22 mouse cellular contexts compared by ENCODE assay signal in the genomic region with DNA sequence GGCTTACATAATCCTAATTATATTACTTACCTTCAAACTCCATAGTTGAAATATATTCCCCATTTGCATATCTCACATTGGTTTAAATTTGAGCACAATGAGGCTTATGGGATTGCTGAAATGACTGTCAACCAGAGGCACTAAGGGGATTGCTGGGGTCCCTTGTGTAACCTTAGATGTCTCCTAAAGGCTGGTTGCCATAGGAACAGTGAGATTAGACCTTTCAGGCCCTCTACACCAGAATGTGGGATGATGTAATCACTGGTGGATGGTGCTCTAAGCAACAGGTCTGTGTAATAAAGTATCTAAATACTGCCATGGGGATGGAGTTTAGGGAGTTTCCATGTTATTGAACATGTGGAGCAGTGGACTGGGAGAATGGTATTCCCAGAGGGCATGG.
DNase-seq lines count a peak whose midpoint lies in the region; ATAC-seq and TF ChIP-seq lines count a peak whose summit lies in the region.
"Had no signal": no experiment of that assay in that cellular context is flagged by ENCODE, and none has a peak within 500 bp of the region (broad histone marks: within the 10 kb centered on the region; RNA-seq: fewer than 3 reads in every experiment).

No protein-coding gene starts in this region.

- TF ChIP-seq CTCF in brain, embryonic 14.5 days (IDR thresholded peaks at IDR 0.05; ENCODE audit: borderline replicate concordance, extremely low read depth, insufficient read depth, insufficient read length), result no peak

- H3K4me2 ChIP-seq in embryonic facial prominence, embryonic 14.5 days (ENCODE audit: low read depth, low read length), result no peak overlapping the region
- H3K4me2 ChIP-seq in embryonic facial prominence, embryonic 15.5 days (replicated peaks), result no peak overlapping the region

- TF ChIP-seq POLR2A in brain, embryonic 14.5 days (IDR thresholded peaks at IDR 0.05; ENCODE audit: borderline replicate concordance, extremely low read depth, insufficient read depth, insufficient read length, poor library complexity, severe bottlenecking), result no peak

- H3K27me3 ChIP-seq in embryonic facial prominence, embryonic 14.5 days (replicated peaks; ENCODE audit: control insufficient read depth, insufficient read depth, low read length), result no peaks in the 10 kb centered on the region; the same call in 1 of the 2 replicates
- no peaks in the 10 kb centered on the region for H3K27me3 ChIP-seq in embryonic facial prominence, embryonic 10.5 days (replicated peaks; ENCODE audit: low read depth, poor library complexity, severe bottlenecking)
- no peaks in the 10 kb centered on the region for H3K27me3 ChIP-seq in embryonic facial prominence, embryonic 15.5 days
- H3K27me3 ChIP-seq: CH12.LX, Patski had no signal

- no peaks in the 10 kb centered on the region for H3K36me3 ChIP-seq in embryonic facial prominence, embryonic 14.5 days (ENCODE audit: control insufficient read depth, insufficient read depth, low read length)
- H3K36me3 ChIP-seq in embryonic facial prominence, embryonic 10.5 days (replicated peaks), result no peaks in the 10 kb centered on the region
- no peaks in the 10 kb centered on the region for H3K36me3 ChIP-seq in embryonic facial prominence, embryonic 15.5 days
- H3K36me3 ChIP-seq: G1E had no signal

- DNase-seq in embryonic facial prominence, embryonic 14.5 days (ENCODE audit: low spot score), result peak; percentile 53
- no peak for DNase-seq in embryonic facial prominence, embryonic 10.5 days (ENCODE audit: low spot score)
- peak; percentile 24 for DNase-seq in brain, embryonic 14.5 days (ENCODE audit: low read depth)
- no peak for DNase-seq in adrenal gland, postnatal 14 days
- no peak for DNase-seq in cerebellum, adult 8-10 months
- DNase-seq: adrenal gland, adult 2 months; adrenal gland, adult 8-10 months; adrenal gland, postnatal 10 days; adrenal gland, postnatal 25 days; adrenal gland, postnatal 36 days; B cell, adult 2 months; cerebellum, adult 11 months; cerebellum, adult 11-12 months; cerebellum, adult 18-20 months; cerebellum, adult 2 months; cerebellum, adult 9-10 months had no signal

- no peaks in the 10 kb centered on the region for H3K4me1 ChIP-seq in embryonic facial prominence, embryonic 14.5 days (ENCODE audit: control insufficient read depth, insufficient read depth, low read length)
- no peaks in the 10 kb centered on the region for H3K4me1 ChIP-seq in embryonic facial prominence, embryonic 10.5 days
- no peaks in the 10 kb centered on the region for H3K4me1 ChIP-seq in embryonic facial prominence, embryonic 15.5 days

- 0 out of 2 replicates have a peak, but pooled peaks cover 4% of the 10 kb centered on the region for H3K9me3 ChIP-seq in embryonic facial prominence, embryonic 14.5 days (ENCODE audit: control insufficient read depth, low read length)
- 0 out of 2 replicates have a peak, but pooled peaks cover 2% of the 10 kb centered on the region for H3K9me3 ChIP-seq in embryonic facial prominence, embryonic 10.5 days
- no peaks in the 10 kb centered on the region for H3K9me3 ChIP-seq in embryonic facial prominence, embryonic 15.5 days (replicated peaks)

- no peak overlapping the region for H3K27ac ChIP-seq in embryonic facial prominence, embryonic 14.5 days (replicated peaks; ENCODE audit: low read depth, low read length)
- no peak overlapping the region for H3K27ac ChIP-seq in embryonic facial prominence, embryonic 10.5 days (replicated peaks)
- H3K27ac ChIP-seq in embryonic facial prominence, embryonic 15.5 days (replicated peaks), result no peak overlapping the region

- peak; percentile 85; the same call in 1 of the 2 replicates for ATAC-seq in embryonic facial prominence, embryonic 14.5 days (ENCODE audit: low read depth)
- peak; percentile 39; the same call in 1 of the 2 replicates for ATAC-seq in embryonic facial prominence, embryonic 15.5 days (ENCODE audit: insufficient number of reproducible peaks, low FRiP score, low TSS enrichment, low read depth)
- ATAC-seq: activated CD4-positive, CD25-positive, alpha-beta regulatory T cell, adult 4 months; CD4-positive, CD25-positive, alpha-beta regulatory T cell, adult 4 months; Patski had no signal

- no peak overlapping the region for H3K4me3 ChIP-seq in embryonic facial prominence, embryonic 14.5 days (ENCODE audit: low read depth, low read length)
- no peak overlapping the region for H3K4me3 ChIP-seq in embryonic facial prominence, embryonic 10.5 days
- H3K4me3 ChIP-seq in embryonic facial prominence, embryonic 15.5 days (replicated peaks), result no peak overlapping the region

- no peak overlapping the region for H3K9ac ChIP-seq in embryonic facial prominence, embryonic 14.5 days (ENCODE audit: low read depth, low read length)
- no peak overlapping the region for H3K9ac ChIP-seq in embryonic facial prominence, embryonic 15.5 days

Comparison
In these comparisons a context has a peak if more than half of its experiments do, and no peak if none do; other contexts are left out.
1. DNase-seq: peak in embryonic facial prominence, embryonic 14.5 days (single experiment) and brain, embryonic 14.5 days (single experiment); none in embryonic facial prominence, embryonic 10.5 days (single experiment), adrenal gland, postnatal 14 days (single experiment) and cerebellum, adult 8-10 months (single experiment).